Mouse (Mus musculus): ENCODE measurements at regions not wholly inside any gene's neighbourhood (a gene's known extent, or its start where the extent isn't known, plus 50 kb on each side); places are given as distances from the start of the nearest gene placed in this dataset.

DNA sequence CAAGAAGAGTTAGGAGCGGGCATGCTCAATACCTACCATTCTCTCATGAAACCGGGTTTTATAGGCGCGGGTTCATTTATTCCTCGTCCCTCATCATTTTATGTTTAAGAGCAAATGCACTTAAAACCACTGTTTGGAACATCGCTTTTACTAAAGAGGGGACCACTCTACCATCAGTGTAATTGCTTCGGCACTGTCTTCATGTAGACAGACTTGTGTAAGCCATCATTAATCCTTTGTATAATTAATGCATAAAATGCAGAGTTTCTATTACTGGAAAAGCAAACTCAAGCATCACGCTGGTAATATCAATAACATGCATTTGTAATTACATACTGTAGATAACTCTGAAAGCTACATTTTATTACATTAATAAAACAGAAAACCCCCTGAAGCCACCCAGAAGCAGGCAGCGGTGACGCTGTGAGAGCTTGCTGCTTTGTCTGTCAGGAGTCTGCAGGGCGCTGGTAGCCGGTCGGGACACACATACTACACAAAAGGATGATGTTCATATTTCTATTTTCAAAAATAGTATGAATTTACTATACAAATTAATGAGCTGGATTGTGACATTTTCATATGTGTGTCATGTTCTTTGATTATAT is 99.2 kb downstream of the Zfp281 start:
- Histone ChIP-seq H3K4me2 (no peak overlapping the region), H3K27ac (no peak overlapping the region), H3K9me3 (replicated peaks) (no peaks in the 10 kb centered on the region), H3K36me3 (no peaks in the 10 kb centered on the region), H3K9ac (no peak overlapping the region), H3K4me3 (no peak overlapping the region), H3K4me1 (replicated peaks) (no peaks in the 10 kb centered on the region), H3K27me3 (no peaks in the 10 kb centered on the region)
- WGBS, result 90% methylated on average over 13 of the region's 13 CpGs
- no peak for ATAC-seq (replicated peaks; ENCODE audit: insufficient number of reproducible peaks, insufficient read depth, low FRiP score, low read depth)

DNA sequence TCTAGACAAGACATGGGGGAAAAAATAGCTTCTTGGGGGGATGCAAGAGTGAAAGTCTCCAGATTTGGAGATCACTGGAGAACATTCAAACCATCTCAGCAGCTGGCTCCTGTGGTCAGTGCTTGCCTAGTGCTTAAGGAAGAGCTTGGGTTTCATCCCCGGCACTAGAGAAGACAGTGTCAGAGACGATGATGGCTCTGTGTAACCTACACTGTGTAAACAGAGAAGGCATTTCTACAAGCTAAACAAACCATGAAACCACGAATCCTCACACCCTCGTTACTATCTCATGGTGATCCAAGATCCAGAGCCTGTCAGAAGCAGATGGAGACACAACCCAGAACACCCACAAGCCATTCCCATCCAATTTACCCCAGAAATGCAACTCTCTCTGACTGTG is 100.5 kb downstream of the Zfp281 start:
- no peak overlapping the region for H3K4me2 ChIP-seq
- H3K27ac ChIP-seq, result no peak overlapping the region
- no peak for ATAC-seq (replicated peaks; ENCODE audit: insufficient number of reproducible peaks, insufficient read depth, low FRiP score, low read depth)
- H3K4me3 ChIP-seq, result no peak overlapping the region
- H3K27me3 ChIP-seq, result no peaks in the 10 kb centered on the region
- 37% methylated on average over 4 of the region's 4 CpGs for WGBS
- no peaks in the 10 kb centered on the region for H3K4me1 ChIP-seq (replicated peaks)
- no peaks in the 10 kb centered on the region for H3K36me3 ChIP-seq
- H3K9me3 ChIP-seq (replicated peaks), result no peaks in the 10 kb centered on the region
- H3K9ac ChIP-seq, result no peak overlapping the region

DNA sequence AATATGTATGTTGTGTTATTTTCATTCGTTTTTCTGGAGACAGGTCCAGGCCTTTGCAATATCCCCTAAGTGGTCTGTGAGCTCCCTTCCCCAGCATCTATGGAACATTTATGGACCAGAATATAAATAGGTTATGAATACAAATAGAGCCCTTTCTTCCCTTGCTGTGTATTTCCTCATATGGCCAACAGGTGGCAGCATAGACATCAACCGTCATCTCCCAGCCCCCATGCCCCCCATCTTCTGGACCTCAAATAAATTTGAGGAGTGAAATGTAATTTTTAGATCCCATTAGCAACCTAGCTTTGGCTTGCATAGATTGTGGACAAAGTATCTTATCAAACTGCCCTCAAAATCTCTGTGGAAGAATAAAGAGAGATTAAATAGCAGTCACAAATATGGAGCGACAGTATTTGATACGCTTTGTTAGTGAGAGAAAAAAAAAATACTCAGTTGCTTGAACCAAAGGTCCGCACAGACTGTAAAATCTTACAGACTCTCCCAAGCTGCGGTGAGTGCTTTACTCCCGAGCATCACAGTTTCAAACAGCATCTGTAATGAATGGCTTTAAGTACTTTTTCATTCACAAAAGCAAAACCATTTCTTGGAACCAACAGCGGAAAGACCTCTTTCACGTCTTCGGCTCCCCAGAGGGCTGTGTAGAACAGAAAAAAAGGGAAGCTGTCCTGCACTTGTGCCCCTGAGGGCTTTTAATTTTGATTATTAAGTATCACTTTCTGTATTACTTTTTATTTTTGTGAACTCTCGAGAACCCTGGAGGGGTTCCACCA is 101.6 kb downstream of the Zfp281 start:
- Histone ChIP-seq H3K27ac (no peak overlapping the region), H3K9me3 (replicated peaks) (no peaks in the 10 kb centered on the region), H3K36me3 (no peaks in the 10 kb centered on the region), H3K4me1 (replicated peaks) (peaks cover 3% of the 10 kb centered on the region; the same call in 1 of the 2 replicates), H3K9ac (no peak overlapping the region), H3K4me3 (no peak overlapping the region), H3K27me3 (no peaks in the 10 kb centered on the region), H3K4me2 (no peak overlapping the region)
- WGBS, result 71% methylated on average over 11 of the region's 11 CpGs
- no peak for ATAC-seq (replicated peaks; ENCODE audit: insufficient number of reproducible peaks, insufficient read depth, low FRiP score, low read depth)

DNA sequence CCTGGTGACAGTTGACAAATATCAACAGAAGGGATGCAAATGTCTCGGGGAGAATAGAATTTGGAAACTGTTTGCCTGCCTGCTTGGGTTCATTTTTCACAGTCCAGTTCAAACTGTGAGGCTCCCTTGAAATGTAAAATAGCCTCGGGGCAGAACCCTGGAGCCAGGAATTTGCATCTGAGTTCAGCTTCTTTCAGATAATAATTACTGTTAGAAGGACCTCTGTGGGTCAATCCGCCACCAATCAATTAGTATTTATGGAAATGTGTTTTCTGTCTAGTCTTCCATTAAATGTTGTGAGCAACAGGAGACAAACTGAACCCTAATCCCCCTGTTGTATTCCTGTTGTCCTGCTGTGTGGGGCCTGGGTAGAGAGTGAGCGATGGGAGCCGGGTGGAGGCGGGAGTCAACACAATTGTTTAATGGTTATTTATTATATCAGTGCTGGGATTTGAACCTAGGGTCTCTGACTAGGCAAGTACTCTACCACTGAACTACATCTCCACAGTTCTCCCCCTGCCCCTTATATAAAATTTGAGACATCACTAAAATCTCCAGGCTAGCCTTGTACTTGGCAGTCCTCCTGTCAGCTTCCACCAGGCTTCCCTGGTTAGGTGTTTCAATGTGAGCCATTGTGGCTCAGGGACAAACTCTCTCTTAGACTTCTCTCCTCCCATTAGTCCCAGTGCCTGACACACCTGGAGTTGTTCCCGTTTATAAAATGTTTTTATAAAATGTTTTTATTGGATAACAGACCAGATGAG is 103.3 kb downstream of the Zfp281 start:
- peaks cover 3% of the 10 kb centered on the region; the same call in 1 of the 2 replicates for H3K4me1 ChIP-seq (replicated peaks)
- WGBS, result 70% methylated on average over 7 of the region's 7 CpGs
- no peak overlapping the region for H3K9ac ChIP-seq
- H3K4me2 ChIP-seq, result no peak overlapping the region
- no peaks in the 10 kb centered on the region for H3K9me3 ChIP-seq (replicated peaks)
- no peaks in the 10 kb centered on the region for H3K27me3 ChIP-seq
- no peak overlapping the region for H3K27ac ChIP-seq
- ATAC-seq (replicated peaks; ENCODE audit: insufficient number of reproducible peaks, insufficient read depth, low FRiP score, low read depth), result no peak
- no peaks in the 10 kb centered on the region for H3K36me3 ChIP-seq
- no peak overlapping the region for H3K4me3 ChIP-seq

DNA sequence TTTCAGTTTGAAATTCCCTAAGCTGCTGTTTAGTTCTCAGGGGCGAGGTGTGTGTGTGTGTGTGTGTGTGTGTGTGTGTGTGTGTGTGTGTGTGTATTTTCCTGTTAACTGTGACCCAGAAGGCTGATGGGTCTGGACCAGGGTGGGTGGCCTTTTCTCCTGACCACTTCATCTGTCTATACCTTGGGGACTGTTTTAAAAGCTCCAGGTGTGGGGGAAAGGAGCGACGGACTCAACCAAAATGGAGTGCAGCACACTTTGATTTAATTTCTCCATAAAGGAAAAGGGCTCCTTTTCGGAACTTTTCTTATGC is 103.9 kb downstream of the Zfp281 start:
- 80% methylated on average over 4 of the region's 4 CpGs for WGBS
- ATAC-seq (replicated peaks; ENCODE audit: insufficient number of reproducible peaks, insufficient read depth, low FRiP score, low read depth), result no peak
- no peaks in the 10 kb centered on the region for H3K36me3 ChIP-seq

DNA sequence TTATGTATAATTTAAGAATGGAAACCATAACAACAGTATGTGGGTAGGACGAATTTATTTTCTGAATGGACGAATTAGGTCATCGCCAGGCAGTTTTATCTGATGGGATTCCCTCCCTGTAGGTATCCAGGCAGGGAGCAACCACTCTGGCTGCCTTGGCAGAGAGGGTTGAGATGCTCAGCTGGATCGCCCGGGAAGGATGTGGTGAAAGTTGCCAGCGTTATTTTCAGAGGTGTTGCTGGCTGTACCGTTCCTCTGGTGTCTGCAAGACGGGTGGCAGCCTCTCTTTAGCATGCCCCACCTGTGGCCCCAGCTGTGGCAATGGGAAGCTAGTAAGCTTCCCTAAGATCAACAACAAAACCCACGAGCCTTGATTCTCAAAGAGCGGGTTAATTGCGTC is 105.9 kb downstream of the Zfp281 start:
- no peaks in the 10 kb centered on the region for H3K9me3 ChIP-seq (replicated peaks)
- no peaks in the 10 kb centered on the region for H3K27me3 ChIP-seq
- peaks cover 3% of the 10 kb centered on the region; the same call in 1 of the 2 replicates for H3K4me1 ChIP-seq (replicated peaks)
- H3K9ac ChIP-seq, result no peak overlapping the region
- ATAC-seq (replicated peaks; ENCODE audit: insufficient number of reproducible peaks, insufficient read depth, low FRiP score, low read depth), result no peak
- no peaks in the 10 kb centered on the region for H3K36me3 ChIP-seq
- H3K4me2 ChIP-seq, result no peak overlapping the region
- no peak overlapping the region for H3K4me3 ChIP-seq
- H3K27ac ChIP-seq, result no peak overlapping the region
- 40% methylated on average over 11 of the region's 11 CpGs for WGBS

More for the DNA sequence above, 103.9 kb downstream of the Zfp281 start:
- H3K27me3 ChIP-seq, result no peaks in the 10 kb centered on the region
- H3K9ac ChIP-seq, result no peak overlapping the region
- H3K4me1 ChIP-seq (replicated peaks), result peaks cover 3% of the 10 kb centered on the region; the same call in 1 of the 2 replicates
- H3K27ac ChIP-seq, result no peak overlapping the region
- no peaks in the 10 kb centered on the region for H3K9me3 ChIP-seq (replicated peaks)
- H3K4me3 ChIP-seq, result no peak overlapping the region
- H3K4me2 ChIP-seq, result no peak overlapping the region

DNA sequence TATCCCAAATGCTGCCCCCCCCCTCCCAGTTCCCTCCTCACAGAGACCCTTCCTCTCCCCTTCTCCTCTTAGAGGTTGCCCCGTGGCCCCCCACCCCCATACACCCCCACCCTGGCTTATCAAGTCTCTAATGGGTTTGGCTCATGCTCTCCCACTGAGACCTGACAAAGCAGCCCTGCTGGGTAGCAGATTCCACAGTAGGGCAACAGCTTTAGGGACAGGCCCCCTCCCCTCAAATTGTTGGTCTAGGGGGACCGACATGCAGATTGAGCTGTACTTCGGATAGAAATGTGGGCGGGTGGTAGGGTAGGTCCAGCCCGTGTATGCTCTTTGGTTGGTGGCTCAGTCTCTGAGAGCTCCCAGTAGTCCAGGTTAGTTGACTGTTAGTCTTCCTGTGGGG is 113.3 kb downstream of the Zfp281 start:
- Histone ChIP-seq H3K4me2 (no peak overlapping the region), H3K4me3 (no peak overlapping the region), H3K27ac (no peak overlapping the region), H3K36me3 (no peaks in the 10 kb centered on the region), H3K27me3 (no peaks in the 10 kb centered on the region), H3K4me1 (replicated peaks) (no peaks in the 10 kb centered on the region), H3K9me3 (replicated peaks) (no peaks in the 10 kb centered on the region), H3K9ac (no peak overlapping the region)
- WGBS, result 28% methylated on average over 5 of the region's 5 CpGs
- no peak for ATAC-seq (replicated peaks; ENCODE audit: insufficient number of reproducible peaks, insufficient read depth, low FRiP score, low read depth)

DNA sequence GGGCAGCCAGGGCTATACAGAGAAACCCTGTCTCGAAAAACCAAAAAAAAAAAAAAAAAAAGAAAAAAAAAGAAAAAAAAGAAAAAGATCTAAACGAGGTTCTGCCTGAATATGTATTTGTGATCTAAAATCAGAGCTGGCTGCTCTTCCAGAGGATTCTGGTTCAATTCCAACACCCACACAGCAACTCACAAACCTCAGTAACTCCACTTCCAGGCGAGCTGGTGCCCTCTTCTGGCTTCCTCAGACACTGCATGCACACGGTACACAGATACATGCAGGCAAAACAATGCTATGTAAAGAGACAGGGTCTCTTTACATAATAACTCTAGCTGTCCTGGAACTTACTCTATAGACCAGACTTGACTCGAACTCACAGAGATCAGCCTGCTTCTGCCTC is 114.8 kb downstream of the Zfp281 start:
- ATAC-seq (replicated peaks; ENCODE audit: insufficient number of reproducible peaks, insufficient read depth, low FRiP score, low read depth), result no peak
- WGBS, result 83% methylated on average over 5 of the region's 5 CpGs

DNA sequence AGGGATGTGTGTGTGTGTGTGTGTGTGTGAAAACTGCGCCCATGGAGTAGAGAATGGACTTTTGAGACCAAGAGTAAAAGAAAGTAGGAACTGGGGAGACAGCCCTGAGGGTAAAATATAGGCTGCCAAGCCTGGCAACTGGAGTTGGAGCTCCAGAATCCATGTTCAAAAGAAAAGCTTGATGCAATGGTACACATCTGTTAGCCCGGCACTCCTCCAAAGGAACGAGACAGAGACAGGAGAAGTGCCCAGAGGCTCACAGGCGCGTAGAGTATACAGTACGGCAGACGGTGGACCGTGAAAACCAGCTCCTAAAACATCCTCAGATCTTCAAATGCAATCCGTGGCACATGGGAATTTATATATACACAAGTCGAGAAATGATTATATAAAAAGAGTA is 116.4 kb downstream of the Zfp281 start:
- no peak overlapping the region for H3K4me2 ChIP-seq
- 90% methylated on average over 10 of the region's 10 CpGs for WGBS
- H3K4me1 ChIP-seq (replicated peaks), result no peaks in the 10 kb centered on the region
- H3K27me3 ChIP-seq, result no peaks in the 10 kb centered on the region
- no peaks in the 10 kb centered on the region for H3K36me3 ChIP-seq
- H3K9ac ChIP-seq, result no peak overlapping the region
- ATAC-seq (replicated peaks; ENCODE audit: insufficient number of reproducible peaks, insufficient read depth, low FRiP score, low read depth), result no peak
- no peaks in the 10 kb centered on the region for H3K9me3 ChIP-seq (replicated peaks)
- H3K4me3 ChIP-seq, result no peak overlapping the region
- H3K27ac ChIP-seq, result no peak overlapping the region

More for the DNA sequence above, 114.8 kb downstream of the Zfp281 start:
- Histone ChIP-seq H3K36me3 (no peaks in the 10 kb centered on the region), H3K4me3 (no peak overlapping the region), H3K9me3 (replicated peaks) (no peaks in the 10 kb centered on the region), H3K4me2 (no peak overlapping the region), H3K9ac (no peak overlapping the region), H3K4me1 (replicated peaks) (no peaks in the 10 kb centered on the region), H3K27ac (no peak overlapping the region), H3K27me3 (no peaks in the 10 kb centered on the region)

DNA sequence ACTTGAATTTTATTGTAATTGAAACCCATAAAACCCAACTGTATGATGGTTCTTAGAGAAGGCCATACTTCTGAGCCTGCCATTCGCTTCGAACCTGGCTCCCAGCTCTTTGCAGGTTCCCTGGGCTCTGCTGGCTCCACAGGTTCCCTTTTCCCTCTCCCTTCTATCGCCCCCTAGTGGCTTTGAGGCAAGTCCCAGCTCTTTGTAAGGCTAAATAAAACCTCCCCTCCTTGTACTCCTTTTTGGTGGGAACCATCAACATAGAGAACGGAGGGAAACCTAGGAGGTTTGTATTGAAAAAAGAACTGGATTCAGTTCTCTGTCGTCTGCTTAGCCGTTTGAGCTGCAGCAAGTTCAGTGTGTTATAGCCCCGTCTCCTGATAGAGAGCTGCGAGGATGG is 124.5 kb downstream of the Zfp281 start:
- Histone ChIP-seq H3K4me2 (no peak overlapping the region), H3K27me3 (no peaks in the 10 kb centered on the region), H3K27ac (no peak overlapping the region), H3K4me3 (no peak overlapping the region), H3K9ac (no peak overlapping the region), H3K36me3 (no peaks in the 10 kb centered on the region), H3K4me1 (replicated peaks) (no peaks in the 10 kb centered on the region), H3K9me3 (replicated peaks) (no peaks in the 10 kb centered on the region)
- ATAC-seq (replicated peaks; ENCODE audit: insufficient number of reproducible peaks, insufficient read depth, low FRiP score, low read depth), result no peak
- 56% methylated on average over 8 of the region's 8 CpGs for WGBS

DNA sequence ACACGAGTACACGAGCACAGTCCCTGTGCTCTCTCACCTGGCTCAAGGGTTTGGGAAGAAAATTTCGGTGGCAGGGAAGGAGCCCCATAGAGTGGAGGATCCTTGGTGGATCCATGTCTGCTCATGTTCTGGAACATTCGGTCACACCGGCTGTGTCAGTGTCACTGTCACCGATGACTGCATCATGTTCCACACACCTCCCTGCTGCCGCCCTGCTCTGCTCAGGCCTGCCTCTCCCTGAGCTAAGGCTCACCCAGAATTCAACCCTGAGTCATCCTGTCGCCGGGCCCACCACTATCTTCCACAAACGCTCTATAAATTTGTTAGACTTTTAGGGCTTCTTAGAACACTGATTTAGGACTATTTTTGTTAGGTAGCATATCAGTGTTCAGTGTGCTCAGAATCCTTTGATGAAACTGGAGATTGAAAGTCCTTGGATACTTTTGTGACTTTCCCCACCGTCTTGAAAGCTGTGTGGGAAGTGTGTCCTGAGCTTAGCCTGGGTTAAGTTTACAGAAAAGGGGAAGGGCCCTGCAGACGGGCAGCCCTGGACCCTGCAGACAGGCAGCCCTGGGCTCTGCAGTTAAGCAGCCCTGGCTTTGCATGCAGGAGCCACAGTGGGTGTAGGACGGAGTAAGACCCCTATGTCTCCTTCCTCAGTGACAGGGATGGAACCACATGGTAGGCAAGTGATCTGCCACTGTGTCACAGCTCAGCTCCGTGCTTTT is 126.9 kb downstream of the Zfp281 start:
- H3K27me3 ChIP-seq, result no peaks in the 10 kb centered on the region
- no peaks in the 10 kb centered on the region for H3K36me3 ChIP-seq
- no peak overlapping the region for H3K27ac ChIP-seq
- WGBS, result 51% methylated on average over 14 of the region's 14 CpGs
- H3K9me3 ChIP-seq (replicated peaks), result no peaks in the 10 kb centered on the region
- no peak overlapping the region for H3K4me3 ChIP-seq
- ATAC-seq (replicated peaks; ENCODE audit: insufficient number of reproducible peaks, insufficient read depth, low FRiP score, low read depth), result no peak
- no peaks in the 10 kb centered on the region for H3K4me1 ChIP-seq (replicated peaks)
- no peak overlapping the region for H3K4me2 ChIP-seq
- no peak overlapping the region for H3K9ac ChIP-seq
